Mouse (Mus musculus) layer of hippocampus, adult 18-20 months (tissue): ENCODE measurements at regions not wholly inside any gene's neighbourhood (a gene's known extent, or its start where the extent isn't known, plus 50 kb on each side); places are given as distances from the start of the nearest gene placed in this dataset.

ENCODE experiments used
- DNase-seq, 2 experiments: peaks; one replicate each; pipeline ENCODE4 v3.0.0; 2022; ENCODE audit warnings: low spot score in 2 of 2
- microRNA-seq, 2 experiments: library from miRNA; unstranded; fragments of <30 nt; microRNA quantifications; one replicate each; pipeline ENCODE4 v1.2.0; 2021

- no peak for DNase-seq
These were observed 678.7 kb downstream of the Utrn start for GRCm38 (mm10) chr10:12190435-12190834.

DNA sequence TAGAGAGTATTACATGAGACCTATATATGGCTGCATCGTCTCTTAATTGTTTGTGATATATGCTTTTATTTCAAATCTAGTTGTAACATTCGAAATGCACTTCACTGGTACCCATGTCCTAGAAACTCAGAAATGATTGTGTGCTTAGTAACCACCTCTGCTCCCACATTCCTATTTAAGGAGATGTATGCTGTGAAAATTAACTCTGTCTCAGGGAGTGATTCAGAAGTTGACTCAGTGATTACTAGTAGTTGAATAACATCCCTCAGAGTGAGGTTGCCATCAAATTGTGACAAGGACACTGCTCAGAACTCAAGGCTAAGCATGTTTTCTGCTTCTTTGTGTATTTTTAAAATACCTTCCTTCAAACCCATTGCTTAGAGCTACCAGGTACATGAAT, 661.9 kb downstream of the Utrn start:
- DNase-seq: no peak

DNA sequence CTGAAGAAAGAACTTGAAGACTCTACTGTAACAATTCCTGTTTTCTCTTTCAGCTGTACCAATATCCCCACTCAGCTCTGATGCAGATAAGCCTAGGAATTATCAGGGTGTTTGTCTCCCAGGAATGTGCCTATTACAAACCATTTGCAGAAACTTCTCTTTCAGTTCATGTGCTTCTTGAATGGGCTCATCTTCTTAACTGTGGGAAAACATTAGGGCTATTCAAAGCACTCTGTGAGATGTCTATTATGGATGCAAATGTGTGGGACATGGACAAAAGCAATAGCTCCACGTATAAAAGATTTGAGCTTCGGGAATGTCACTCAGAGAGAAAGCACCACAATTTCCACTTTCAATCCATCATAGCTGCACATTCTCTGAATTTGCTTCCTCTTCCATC, 659.0 kb downstream of the Utrn start:
- DNase-seq: no peak

- peak in 1 of 2 experiments; percentile 28 for DNase-seq
These were observed 650.3 kb downstream of the Utrn start for GRCm38 (mm10) chr10:12218879-12219278.

- DNase-seq: no peak
These were observed 635.0 kb downstream of the Utrn start for GRCm38 (mm10) chr10:12234141-12234540.

GRCm38 (mm10) chr10:12248853-12249252, 620.3 kb downstream of the Utrn start:
- peak in 1 of 2 experiments; percentile 34 for DNase-seq

DNA sequence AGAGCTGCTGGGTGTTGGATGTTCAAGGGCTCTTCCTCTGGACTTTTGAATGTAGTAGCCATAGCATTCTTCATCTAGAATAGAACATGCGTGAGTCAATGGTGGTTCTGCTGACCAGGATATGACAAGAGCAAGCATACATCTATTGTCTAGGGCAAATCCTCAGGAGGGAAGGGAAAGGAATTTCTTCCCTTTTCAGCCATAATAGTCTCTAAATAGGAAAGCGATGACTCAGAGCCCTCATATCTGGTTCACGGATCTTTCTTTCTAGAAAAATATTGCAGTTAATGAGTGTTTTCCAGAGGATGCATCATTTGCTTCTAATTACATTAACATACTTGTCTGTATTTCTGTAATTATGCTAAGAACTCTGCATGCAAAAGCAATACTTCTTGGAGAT, 615.9 kb downstream of the Utrn start:
- no peak for DNase-seq

DNA sequence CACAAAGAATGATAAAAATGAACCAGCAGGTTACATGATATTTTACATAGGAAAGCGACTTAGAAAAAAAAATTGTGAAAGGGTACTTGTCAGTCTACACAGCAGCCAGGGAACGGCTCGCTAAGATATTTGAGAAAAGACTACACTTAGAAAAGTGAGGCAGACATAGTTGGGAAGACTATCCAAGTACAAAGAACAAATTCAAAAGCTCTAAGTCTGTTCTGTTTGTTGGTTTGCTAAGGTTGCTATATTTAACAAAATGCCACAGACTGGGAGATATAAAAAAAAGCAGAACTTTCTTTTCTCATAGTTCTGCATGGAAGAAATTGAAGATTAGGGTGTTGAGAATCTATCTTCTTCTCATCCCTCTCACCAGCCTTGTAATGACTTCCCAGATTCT, 583.5 kb downstream of the Utrn start:
- no peak for DNase-seq

DNA sequence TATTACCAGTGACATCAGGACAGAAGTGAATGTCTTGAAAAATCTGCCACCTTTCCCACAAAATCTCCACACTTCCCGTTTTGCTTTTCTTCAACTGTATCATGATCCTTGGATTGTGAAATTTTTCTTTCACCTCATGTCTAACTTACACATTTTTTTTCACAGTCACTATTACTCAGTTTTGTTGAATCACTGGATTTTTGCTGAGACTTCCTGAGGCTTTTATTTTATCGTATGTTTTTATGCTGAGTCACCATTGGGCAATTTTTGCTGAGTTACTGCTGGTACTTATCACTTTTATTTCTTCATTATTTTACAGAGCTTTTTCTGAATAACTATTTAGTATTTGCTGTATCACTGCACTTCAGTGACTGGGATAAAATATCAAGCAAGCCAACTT, 570.3 kb downstream of the Utrn start:
- no peak for DNase-seq

- DNase-seq: no peak
These were observed 566.8 kb downstream of the Utrn start for GRCm38 (mm10) chr10:12302396-12302795.

GRCm38 (mm10) chr10:12320311-12320710, 548.9 kb downstream of the Utrn start:
- no peak for DNase-seq

Small RNA genes lying in the stretch of these regions (microRNA-seq; reads per million reads assigned to microRNA genes)
- gene Gm22194: 0 reads per million in 2 experiments
